Mouse (Mus musculus): ENCODE results near the gene Stard8.

GRCm38 (mm10) chrX:99035407-99035806, 32.4 kb downstream of the Stard8 start:
- TF ChIP-seq GATA1 (IDR thresholded peaks at IDR 0.05; ENCODE audit: borderline replicate concordance, low read length) (no peak), FLI1 (IDR thresholded peaks at IDR 0.05; ENCODE audit: low read length) (no peak)

All from megakaryocyte, embryonic 14.5 days (primary cell).